Mouse (Mus musculus) liver, adult 2 months (tissue): ENCODE results near the gene Ccdc146.

Experiments used
- CTCF ChIP-seq: fragments of 200-500 bp; IDR thresholded peaks from 2 replicates; pipeline ENCODE4 v1.5.1; 2011; ENCODE audit warnings: low read depth, low read length, control low read depth
- POLR2A ChIP-seq: fragments of 200-500 bp; IDR thresholded peaks from 2 replicates; pipeline ENCODE4 v1.6.1; 2011; ENCODE audit warnings: low read length, control low read depth; ENCODE audit not compliant: insufficient read depth; ENCODE audit errors: extremely low read depth

DNA sequence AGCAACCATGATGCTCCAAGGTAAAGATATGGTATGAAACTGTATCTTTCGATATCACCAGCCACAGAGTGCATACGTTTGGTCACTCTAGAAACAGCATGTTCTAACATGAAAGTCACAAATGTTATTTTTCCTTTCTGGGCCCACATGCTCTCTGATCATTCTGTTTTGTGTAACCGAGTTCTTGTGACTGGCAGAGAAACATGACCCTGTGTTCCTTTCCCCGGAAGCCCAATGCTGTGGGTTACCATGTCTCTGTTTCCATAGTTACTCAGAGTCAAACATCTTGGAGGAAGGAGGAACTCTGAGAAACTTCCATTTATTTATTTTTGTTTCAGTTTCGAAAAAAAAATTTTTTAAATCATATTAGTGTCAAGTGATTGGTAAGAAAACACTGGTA lies 12.4 kb downstream of the Ccdc146 start:
- TF ChIP-seq CTCF (no peak), POLR2A (no peak)
